Mouse (Mus musculus) neural tube, embryonic 11.5 days (tissue): Measurements from ENCODE around the gene Deaf1. TPM values are rescaled to one million over a fixed set of nuclear protein-coding genes. Genes with fewer than 3 reads are reported as not detected.

Experiments used
- ATAC-seq: fragments of 200-750 bp; cut with Nextera tagmentation; 2 replicates; pipeline ENCODE4 v1.8.0; 2017; ENCODE audit warnings: moderate number of reproducible peaks, mild to moderate bottlenecking, moderate TSS enrichment, moderate library complexity; ENCODE audit not compliant: insufficient read depth, low FRiP score, low TSS enrichment
- DNase-seq: peaks from one replicate; pipeline ENCODE4 v3.0.0-alpha.2; 2015; ENCODE audit warnings: low spot score
- H3K27ac ChIP-seq: fragments of 300-500 bp; sonication (generic); 2 replicates; pipeline ENCODE4 v1.5.1; 2014; ENCODE audit warnings: low read depth, mild to moderate bottlenecking, low read length
- H3K27me3 ChIP-seq: fragments of 300-500 bp; sonication (generic); 2 replicates; pipeline ENCODE4 v1.6.1; 2014; ENCODE audit warnings: mild to moderate bottlenecking, low read length, mixed read lengths; ENCODE audit not compliant: control insufficient read depth, insufficient read depth
- H3K36me3 ChIP-seq: fragments of 300-500 bp; sonication (generic); 2 replicates; pipeline ENCODE4 v1.6.1; 2014; ENCODE audit warnings: mild to moderate bottlenecking, low read length, moderate library complexity, mixed read lengths; ENCODE audit not compliant: control insufficient read depth, insufficient read depth
- H3K4me1 ChIP-seq: fragments of 300-500 bp; sonication (generic); 2 replicates; pipeline ENCODE4 v1.6.1; 2014; ENCODE audit warnings: low read length, mixed read lengths; ENCODE audit not compliant: control insufficient read depth, insufficient read depth
- H3K4me2 ChIP-seq: fragments of 300-500 bp; sonication (generic); 2 replicates; pipeline ENCODE4 v1.6.1; 2014; ENCODE audit warnings: low read depth, mild to moderate bottlenecking, moderate library complexity
- H3K4me3 ChIP-seq: fragments of 300-500 bp; sonication (generic); 2 replicates; pipeline ENCODE4 v1.5.1; 2014; ENCODE audit warnings: low read depth, low read length
- H3K9ac ChIP-seq: fragments of 300-500 bp; sonication (generic); 2 replicates; pipeline ENCODE4 v1.6.1; 2014; ENCODE audit warnings: mild to moderate bottlenecking, low read length
- H3K9me3 ChIP-seq: fragments of 300-500 bp; sonication (generic); 2 replicates; pipeline ENCODE4 v1.6.1; 2016; ENCODE audit warnings: low read length; ENCODE audit not compliant: control insufficient read depth
- WGBS: fragments of 180-500 bp; shearing (Covaris S2); extraction: QIAGEN DNeasy Blood & Tissue Kit; methylation state at CpG from one replicate; pipeline ENCODE4 v1.1.7; 2014; 5-methylcytosine and 5-hydroxymethylcytosine counted together
- polyA plus RNA-seq: library from polyadenylated mRNA; unstranded; fragments of >200 nt; fragmentation: Nextera tagmentation; extraction: Ambion mirVana; gene quantifications from 2 replicates; pipeline ENCODE4 v1.2.1, GENCODE M21; 2014

The Deaf1 gene
- 72.3 and 90.1 TPM in 2 replicates for polyA plus RNA-seq

GRCm38 (mm10) chr7:141327469-141328372 lies at the start of gene Deaf1, which contains the start of gene Tmem80:
Gene Deaf1, minus strand, starts transcription at chr7:141327690.
Gene Tmem80, plus strand, starts transcription at chr7:141327739.
- WGBS = under 1% methylated on average over 105 of the region's 105 CpGs
- Histone ChIP-seq H3K27ac (peak within 1 kb of the TSS; percentile 99), H3K9me3 (no peaks in the 10 kb centered on the region), H3K9ac (peak within 1 kb of the TSS; percentile 96), H3K4me1 (peaks cover 19% of the 10 kb centered on the region), H3K4me3 (peak within 1 kb of the TSS; percentile 63), H3K27me3 (no peaks in the 10 kb centered on the region), H3K36me3 (no peaks in the 10 kb centered on the region), H3K4me2 (peak within 1 kb of the TSS; percentile 99)
- ATAC-seq = peak; percentile 93
- peak; percentile 99 for DNase-seq

- no peak for DNase-seq
- Histone ChIP-seq H3K4me1 (no peaks in the 10 kb centered on the region), H3K9ac (no peak overlapping the region), H3K36me3 (no peaks in the 10 kb centered on the region), H3K9me3 (no peaks in the 10 kb centered on the region), H3K4me3 (no peak overlapping the region), H3K27ac (no peak overlapping the region), H3K4me2 (no peak overlapping the region), H3K27me3 (no peaks in the 10 kb centered on the region)
- no peak for ATAC-seq
Measured at GRCm38 (mm10) chr7:141374399-141374798, 46.9 kb upstream of the Deaf1 start.

- H3K4me1 ChIP-seq = no peaks in the 10 kb centered on the region
- no peak overlapping the region for H3K4me2 ChIP-seq
- 44% methylated on average over 6 of the region's 6 CpGs for WGBS
Measured at GRCm38 (mm10) chr7:141373611-141374010, 46.1 kb upstream of the Deaf1 start.

GRCm38 (mm10) chr7:141371942-141372595 lies 44.6 kb upstream of the Deaf1 start:
- DNase-seq (no peak), ATAC-seq (no peak)
- no peaks in the 10 kb centered on the region for H3K4me1 ChIP-seq
- H3K9me3 ChIP-seq = no peaks in the 10 kb centered on the region
- H3K27me3 ChIP-seq = no peaks in the 10 kb centered on the region
- H3K4me3 ChIP-seq = no peak overlapping the region
- no peaks in the 10 kb centered on the region for H3K36me3 ChIP-seq
- H3K4me2 ChIP-seq = no peak overlapping the region
- no peak overlapping the region for H3K27ac ChIP-seq
- H3K9ac ChIP-seq = no peak overlapping the region
- 76% methylated on average over 6 of the region's 6 CpGs for WGBS

More at GRCm38 (mm10) chr7:141373611-141374010, 46.1 kb upstream of the Deaf1 start:
- Histone ChIP-seq H3K27ac (no peak overlapping the region), H3K4me3 (no peak overlapping the region), H3K27me3 (no peaks in the 10 kb centered on the region), H3K36me3 (no peaks in the 10 kb centered on the region), H3K9ac (no peak overlapping the region), H3K9me3 (no peaks in the 10 kb centered on the region)
- ATAC-seq (no peak), DNase-seq (no peak)

- DNase-seq = no peak
- Histone ChIP-seq H3K4me3 (no peak overlapping the region), H3K4me1 (no peaks in the 10 kb centered on the region), H3K4me2 (no peak overlapping the region), H3K9ac (no peak overlapping the region), H3K27ac (no peak overlapping the region), H3K9me3 (no peaks in the 10 kb centered on the region), H3K36me3 (no peaks in the 10 kb centered on the region), H3K27me3 (no peaks in the 10 kb centered on the region)
- no peak for ATAC-seq
- WGBS = 64% methylated on average over 5 of the region's 5 CpGs
Measured at GRCm38 (mm10) chr7:141369918-141370317, 42.4 kb upstream of the Deaf1 start.

- Histone ChIP-seq H3K4me3 (no peak overlapping the region), H3K36me3 (no peaks in the 10 kb centered on the region), H3K27me3 (no peaks in the 10 kb centered on the region), H3K9ac (no peak overlapping the region), H3K27ac (no peak overlapping the region), H3K4me2 (no peak overlapping the region), H3K9me3 (no peaks in the 10 kb centered on the region), H3K4me1 (no peaks in the 10 kb centered on the region)
- 79% methylated on average over 4 of the region's 4 CpGs for WGBS
- DNase-seq (no peak), ATAC-seq (no peak)
Measured at GRCm38 (mm10) chr7:141367358-141367757, 39.9 kb upstream of the Deaf1 start.

- no peak for ATAC-seq
- no peak for DNase-seq
- Histone ChIP-seq H3K4me2 (no peak overlapping the region), H3K9ac (no peak overlapping the region), H3K4me1 (no peaks in the 10 kb centered on the region), H3K27me3 (peaks cover 9% of the 10 kb centered on the region; the same call in 1 of the 2 replicates), H3K4me3 (no peak overlapping the region), H3K27ac (no peak overlapping the region), H3K9me3 (no peaks in the 10 kb centered on the region), H3K36me3 (no peaks in the 10 kb centered on the region)
- 71% methylated on average over 3 of the region's 3 CpGs for WGBS
Measured at GRCm38 (mm10) chr7:141365049-141365445, 37.6 kb upstream of the Deaf1 start.

- Histone ChIP-seq H3K4me3 (no peak overlapping the region), H3K36me3 (no peaks in the 10 kb centered on the region), H3K9ac (no peak overlapping the region), H3K4me2 (no peak overlapping the region), H3K27ac (no peak overlapping the region), H3K27me3 (peaks cover 9% of the 10 kb centered on the region; the same call in 1 of the 2 replicates), H3K9me3 (no peaks in the 10 kb centered on the region), H3K4me1 (no peaks in the 10 kb centered on the region)
- ATAC-seq (no peak), DNase-seq (no peak)
- WGBS = 81% methylated on average over 5 of the region's 5 CpGs
Measured at GRCm38 (mm10) chr7:141364349-141365048, 37.0 kb upstream of the Deaf1 start.
